Mouse (Mus musculus): Measurements from ENCODE around the gene B4galt2.

- TF ChIP-seq POLR2A (IDR thresholded peaks at IDR 0.05; ENCODE audit: insufficient read depth, low read depth, low read length), result peak; percentile 58; the same call in 1 of the 2 replicates
- TF ChIP-seq CTCF (IDR thresholded peaks at IDR 0.05; ENCODE audit: insufficient read depth, low read depth, low read length), result no peak
These were observed 25.7 kb upstream of the B4galt2 start for GRCm38 (mm10) chr4:117908834-117909453.

All from olfactory bulb, adult 2 months (tissue).